Mouse (Mus musculus): ENCODE results near the gene Olfr522. TPM values are rescaled to one million over a fixed set of nuclear protein-coding genes. Genes with fewer than 3 reads are reported as not detected.
A peak's percentile ranks its signal among the peaks of the same experiment; 100 is the strongest.

The Olfr522 gene
- polyA plus RNA-seq, 1 experiment from 2014 or later = not detected

DNA sequence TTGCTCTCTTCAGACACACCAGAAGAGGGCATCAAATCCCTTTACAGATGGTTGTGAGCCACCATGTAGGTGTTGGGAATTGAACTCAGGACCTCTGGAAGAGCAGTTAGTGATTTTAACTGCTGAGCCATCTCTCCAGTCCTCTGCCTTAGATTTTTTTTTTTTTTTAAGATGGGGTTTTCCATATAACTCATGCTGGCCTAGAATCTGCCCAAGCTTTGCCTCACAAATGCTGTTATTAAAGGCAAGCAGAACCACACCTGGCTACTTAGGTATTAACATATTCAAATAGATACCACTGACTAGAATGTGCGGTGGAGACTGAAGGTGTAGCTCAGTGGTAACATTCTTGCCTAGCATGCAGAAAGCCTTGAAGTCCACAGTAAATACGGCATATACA is 44.1 kb downstream of the Olfr522 start:
- H3K36me3 ChIP-seq (ENCODE audit: control insufficient read depth, insufficient read depth, low read length) = no peaks in the 10 kb centered on the region
- TF ChIP-seq EP300 (optimal IDR thresholded peaks at IDR 0.05) = no peak
- no peaks in the 10 kb centered on the region for H3K9me3 ChIP-seq (ENCODE audit: control insufficient read depth, low read length)
- DNase-seq (ENCODE audit: low spot score) (no peak), ATAC-seq (ENCODE audit: low FRiP score, low TSS enrichment) (no peak)
- no peak overlapping the region for H3K27ac ChIP-seq (replicated peaks)
- no peak overlapping the region for H3K9ac ChIP-seq (ENCODE audit: low read length)
- WGBS = 83% methylated on average over 2 of the region's 2 CpGs
- H3K4me2 ChIP-seq (replicated peaks; ENCODE audit: low read depth) = no peak overlapping the region
- no peaks in the 10 kb centered on the region for H3K4me1 ChIP-seq (replicated peaks; ENCODE audit: control insufficient read depth, insufficient read depth)
- no peaks in the 10 kb centered on the region for H3K27me3 ChIP-seq (ENCODE audit: control insufficient read depth, insufficient read depth, low read length)
- no peak overlapping the region for H3K4me3 ChIP-seq (ENCODE audit: low read depth, low read length)

GRCm38 (mm10) chr7:140116329-140117054 is 48.1 kb downstream of the Olfr522 start, which contains the start of gene Echs1:
Echs1 (minus strand) TSS chr7:140116476.
- no peaks in the 10 kb centered on the region for H3K4me1 ChIP-seq (replicated peaks; ENCODE audit: control insufficient read depth, insufficient read depth)
- H3K4me2 ChIP-seq (replicated peaks; ENCODE audit: low read depth) = peak within 1 kb of the TSS; percentile 88
- no peaks in the 10 kb centered on the region for H3K9me3 ChIP-seq (ENCODE audit: control insufficient read depth, low read length)
- ATAC-seq (ENCODE audit: low FRiP score, low TSS enrichment) (peak; percentile 96), DNase-seq (ENCODE audit: low spot score) (peak; percentile 95)
- peak within 1 kb of the TSS; percentile 94 for H3K27ac ChIP-seq (replicated peaks)
- no peaks in the 10 kb centered on the region for H3K27me3 ChIP-seq (ENCODE audit: control insufficient read depth, insufficient read depth, low read length)
- H3K9ac ChIP-seq (ENCODE audit: low read length) = peak within 1 kb of the TSS; percentile 82
- H3K36me3 ChIP-seq (ENCODE audit: control insufficient read depth, insufficient read depth, low read length) = peaks cover 9% of the 10 kb centered on the region; the same call in 1 of the 2 replicates
- peak within 1 kb of the TSS; percentile 81 for H3K4me3 ChIP-seq (ENCODE audit: low read depth, low read length)
- TF ChIP-seq CTCF (IDR thresholded peaks at IDR 0.05; ENCODE audit: low read depth) (no peak; the same call in 1 of the 2 replicates), EP300 (optimal IDR thresholded peaks at IDR 0.05) (no peak)
- WGBS = 3% methylated on average over 28 of the region's 28 CpGs

DNA sequence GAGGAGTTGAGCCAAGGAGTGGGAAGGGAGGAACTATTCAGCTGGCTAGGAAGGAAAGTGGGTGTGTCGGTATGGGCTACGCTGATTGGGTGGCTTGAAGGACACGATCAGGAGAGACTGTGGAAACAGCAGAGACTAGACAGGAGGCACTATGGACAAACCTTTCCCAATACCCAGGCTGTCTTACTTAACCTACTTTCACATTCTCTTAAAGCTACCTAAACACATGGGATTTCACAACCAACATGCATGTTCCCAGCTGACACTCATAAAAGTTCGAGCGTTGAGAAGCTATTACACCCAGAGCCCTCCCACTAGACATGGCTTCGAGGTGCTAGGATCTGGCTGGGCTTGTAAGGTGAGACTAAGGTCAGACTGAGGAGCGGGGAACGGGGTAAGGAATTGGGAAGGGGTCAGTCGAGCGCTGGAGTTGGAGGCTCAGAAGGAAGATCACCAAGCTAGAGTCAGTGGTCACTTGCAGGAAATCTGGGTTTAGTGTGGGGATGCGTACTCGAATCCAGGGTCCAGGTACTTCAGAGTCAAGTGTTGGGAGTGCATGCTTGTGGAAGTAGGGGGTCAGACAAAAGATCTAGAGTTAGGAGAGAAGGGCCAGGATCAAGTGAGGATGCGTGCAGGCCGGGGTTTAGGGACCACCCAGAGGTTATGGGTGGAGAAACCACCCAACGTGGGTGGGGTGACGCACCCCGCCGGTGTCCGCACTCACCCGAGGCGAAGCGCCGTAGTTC is 48.8 kb downstream of the Olfr522 start, which contains the start of gene Paox:
TSS of gene Paox (plus strand) at position 217 of the 746 bp plus-strand sequence.
- peak within 1 kb of the TSS; percentile 82 for H3K9ac ChIP-seq (ENCODE audit: low read length)
- DNase-seq (ENCODE audit: low spot score) (peak; percentile 72), ATAC-seq (ENCODE audit: low FRiP score, low TSS enrichment) (peak; percentile 79)
- TF ChIP-seq CTCF (IDR thresholded peaks at IDR 0.05; ENCODE audit: low read depth) (peak; percentile 35; the same call in 1 of the 2 replicates), EP300 (optimal IDR thresholded peaks at IDR 0.05) (no peak)
- H3K36me3 ChIP-seq (ENCODE audit: control insufficient read depth, insufficient read depth, low read length) = peaks cover 11% of the 10 kb centered on the region
- under 1% methylated on average over 23 of the region's 23 CpGs for WGBS
- H3K9me3 ChIP-seq (ENCODE audit: control insufficient read depth, low read length) = no peaks in the 10 kb centered on the region
- H3K4me3 ChIP-seq (ENCODE audit: low read depth, low read length) = peak within 1 kb of the TSS; percentile 81
- no peaks in the 10 kb centered on the region for H3K4me1 ChIP-seq (replicated peaks; ENCODE audit: control insufficient read depth, insufficient read depth)
- H3K27ac ChIP-seq (replicated peaks) = peak within 1 kb of the TSS; percentile 94
- H3K4me2 ChIP-seq (replicated peaks; ENCODE audit: low read depth) = peak within 1 kb of the TSS; percentile 88
- no peaks in the 10 kb centered on the region for H3K27me3 ChIP-seq (ENCODE audit: control insufficient read depth, insufficient read depth, low read length)

GRCm38 (mm10) chr7:140111943-140112342 is 52.6 kb downstream of the Olfr522 start:
- H3K36me3 ChIP-seq (ENCODE audit: control insufficient read depth, insufficient read depth, low read length) = peaks cover 28% of the 10 kb centered on the region
- no peak overlapping the region for H3K9ac ChIP-seq (ENCODE audit: low read length)
- 65% methylated on average over 3 of the region's 3 CpGs for WGBS

More at GRCm38 (mm10) chr7:140111943-140112342, 52.6 kb downstream of the Olfr522 start:
- H3K27ac ChIP-seq (replicated peaks) = no peak overlapping the region
- no peak for DNase-seq (ENCODE audit: low spot score)
- H3K4me1 ChIP-seq (replicated peaks; ENCODE audit: control insufficient read depth, insufficient read depth) = no peaks in the 10 kb centered on the region
- no peak overlapping the region for H3K4me3 ChIP-seq (ENCODE audit: low read depth, low read length)
- no peak overlapping the region for H3K4me2 ChIP-seq (replicated peaks; ENCODE audit: low read depth)
- no peak for ATAC-seq (ENCODE audit: low FRiP score, low TSS enrichment)
- TF ChIP-seq EP300 (optimal IDR thresholded peaks at IDR 0.05) (no peak), CTCF (IDR thresholded peaks at IDR 0.05; ENCODE audit: low read depth) (no peak)
- H3K9me3 ChIP-seq (ENCODE audit: control insufficient read depth, low read length) = no peaks in the 10 kb centered on the region
- no peaks in the 10 kb centered on the region for H3K27me3 ChIP-seq (ENCODE audit: control insufficient read depth, insufficient read depth, low read length)

Other genes with a start within 250 kb of the Olfr522 start
- 0.13 TPM in 1 of 2 replicates, not detected in the other for gene Utf1, start 221.0 kb downstream of the Olfr522 start, polyA plus RNA-seq (2015; fragmentation: Nextera tagmentation; extraction: Ambion mirVana)
- gene 6430531B16Rik, start 186.0 kb downstream of the Olfr522 start, polyA plus RNA-seq (2015; fragmentation: Nextera tagmentation; extraction: Ambion mirVana) = 0.11 and 0.17 TPM in 2 replicates
- gene Adam8, start 172.2 kb downstream of the Olfr522 start, polyA plus RNA-seq (2015; fragmentation: Nextera tagmentation; extraction: Ambion mirVana) = 0.85 and 1.1 TPM in 2 replicates
- 19.7 and 20.7 TPM in 2 replicates for gene Zfp511, start 128.4 kb downstream of the Olfr522 start, polyA plus RNA-seq (2015; fragmentation: Nextera tagmentation; extraction: Ambion mirVana)
- 17.7 and 20.1 TPM in 2 replicates for gene Tubgcp2, start 128.1 kb downstream of the Olfr522 start, polyA plus RNA-seq (2015; fragmentation: Nextera tagmentation; extraction: Ambion mirVana)
- gene Msx3, start 115.7 kb downstream of the Olfr522 start, polyA plus RNA-seq (2015; fragmentation: Nextera tagmentation; extraction: Ambion mirVana) = 0.04 TPM in 1 of 2 replicates, not detected in the other
- 4.5 and 5.6 TPM in 2 replicates for gene Caly, start 82.2 kb downstream of the Olfr522 start, polyA plus RNA-seq (2015; fragmentation: Nextera tagmentation; extraction: Ambion mirVana)
- gene Prap1, start 71.4 kb downstream of the Olfr522 start, polyA plus RNA-seq (2015; fragmentation: Nextera tagmentation; extraction: Ambion mirVana) = 24.4 and 45.2 TPM in 2 replicates
- gene Fuom, start 62.3 kb downstream of the Olfr522 start, polyA plus RNA-seq (2015; fragmentation: Nextera tagmentation; extraction: Ambion mirVana) = 41.2 and 44.5 TPM in 2 replicates
- gene Paox, start 49.0 kb downstream of the Olfr522 start, polyA plus RNA-seq (2015; fragmentation: Nextera tagmentation; extraction: Ambion mirVana) = 27.7 and 27.8 TPM in 2 replicates
- gene Echs1, start 48.3 kb downstream of the Olfr522 start, polyA plus RNA-seq (2015; fragmentation: Nextera tagmentation; extraction: Ambion mirVana) = 139 and 143 TPM in 2 replicates
- gene Mtg1, start 27.2 kb downstream of the Olfr522 start, polyA plus RNA-seq (2015; fragmentation: Nextera tagmentation; extraction: Ambion mirVana) = 19.8 and 20.6 TPM in 2 replicates
- gene Sprn, start 9.9 kb downstream of the Olfr522 start, polyA plus RNA-seq (2015; fragmentation: Nextera tagmentation; extraction: Ambion mirVana) = 0.90 and 1.1 TPM in 2 replicates
- not detected in 2 replicates for gene Olfr523, start 8.5 kb upstream of the Olfr522 start, polyA plus RNA-seq (2015; fragmentation: Nextera tagmentation; extraction: Ambion mirVana)
- gene Olfr524, start 41.2 kb upstream of the Olfr522 start, polyA plus RNA-seq (2015; fragmentation: Nextera tagmentation; extraction: Ambion mirVana) = not detected in 2 replicates
- gene Cd163l1, start 53.5 kb upstream of the Olfr522 start, polyA plus RNA-seq (2015; fragmentation: Nextera tagmentation; extraction: Ambion mirVana) = 0.11 TPM in 2 replicates
- not detected in 2 replicates for gene 5830411N06Rik, start 82.5 kb upstream of the Olfr522 start, polyA plus RNA-seq (2015; fragmentation: Nextera tagmentation; extraction: Ambion mirVana)
- 0.02 TPM in 1 of 2 replicates, not detected in the other for gene Olfr525, start 156.1 kb upstream of the Olfr522 start, polyA plus RNA-seq (2015; fragmentation: Nextera tagmentation; extraction: Ambion mirVana)
- not detected in 2 replicates for gene Olfr527, start 169.3 kb upstream of the Olfr522 start, polyA plus RNA-seq (2015; fragmentation: Nextera tagmentation; extraction: Ambion mirVana)
- gene Olfr60, start 196.9 kb upstream of the Olfr522 start, polyA plus RNA-seq (2015; fragmentation: Nextera tagmentation; extraction: Ambion mirVana) = not detected in 2 replicates
- gene Olfr530, start 211.6 kb upstream of the Olfr522 start, polyA plus RNA-seq (2015; fragmentation: Nextera tagmentation; extraction: Ambion mirVana) = not detected in 2 replicates
- gene Olfr531, start 238.2 kb upstream of the Olfr522 start, polyA plus RNA-seq (2015; fragmentation: Nextera tagmentation; extraction: Ambion mirVana) = 0.04 TPM in 1 of 2 replicates, not detected in the other